Mouse (Mus musculus) liver, embryonic 14.5 days (tissue): ENCODE results near the gene Prcp. TPM values are rescaled to one million over a fixed set of nuclear protein-coding genes. Genes with fewer than 3 reads are reported as not detected.
"Not testable (repeated sequence)": the region's sequence is repeated elsewhere in the genome, so short reads cannot be mapped to it uniquely, and the experiment has no call there.

Experiments
- ATAC-seq: fragments of 200-750 bp; cut with Nextera tagmentation; 2 replicates; pipeline ENCODE4 v1.8.0; 2017; ENCODE audit warnings: moderate number of reproducible peaks, mild to moderate bottlenecking, moderate library complexity; ENCODE audit not compliant: insufficient read depth
- DNase-seq, 3 experiments: peaks; one replicate each; pipeline ENCODE4 v3.0.0-alpha.2; 2012 to 2013; ENCODE audit warnings: low read depth in 3 of 3, low spot score in 3 of 3
- H3K27ac ChIP-seq: fragments of 300-500 bp; sonication (generic); 2 replicates; pipeline ENCODE4 v1.5.1; 2014; ENCODE audit warnings: moderate library complexity, mild to moderate bottlenecking, control low read depth, inconsistent platforms
- H3K27me3 ChIP-seq: fragments of 300-500 bp; sonication (generic); 2 replicates; pipeline ENCODE4 v1.6.1; 2014; ENCODE audit warnings: mild to moderate bottlenecking, low read length, moderate library complexity; ENCODE audit not compliant: control insufficient read depth, insufficient read depth
- H3K36me3 ChIP-seq: fragments of 300-500 bp; sonication (generic); replicated peaks from 2 replicates; pipeline ENCODE4 v1.6.1; 2014; ENCODE audit warnings: low read depth; ENCODE audit not compliant: control insufficient read depth, insufficient read depth
- H3K4me1 ChIP-seq, 2 experiments: fragments of 200-500 bp in 1 of 2; fragments of 300-500 bp in 1 of 2; sonication (generic) in 1 of 2; replicated peaks; 2 replicates each; pipeline ENCODE4 v1.6.1; 2012 to 2014; ENCODE audit warnings: antibody characterized with exemption in 1 of 2, inconsistent platforms in 1 of 2, low read length in 1 of 2; ENCODE audit not compliant: control insufficient read depth in 2 of 2, insufficient read depth in 2 of 2
- H3K4me2 ChIP-seq: fragments of 300-500 bp; sonication (generic); 2 replicates; pipeline ENCODE4 v1.6.1; 2014; ENCODE audit warnings: low read depth, mild to moderate bottlenecking, control low read depth, moderate library complexity
- H3K4me3 ChIP-seq, 2 experiments: fragments of 200-500 bp in 1 of 2; fragments of 300-500 bp in 1 of 2; sonication (generic) in 1 of 2; 2 replicates each; pipeline ENCODE4 v1.5.1; 2012 to 2014; ENCODE audit warnings: low read depth in 2 of 2, low read length in 2 of 2, mild to moderate bottlenecking in 2 of 2, control low read depth in 1 of 2, inconsistent platforms in 1 of 2, moderate library complexity in 1 of 2; ENCODE audit not compliant: insufficient read depth in 1 of 2
- H3K9ac ChIP-seq: fragments of 300-500 bp; sonication (generic); replicated peaks from 2 replicates; pipeline ENCODE4 v1.6.1; 2014; ENCODE audit warnings: mild to moderate bottlenecking, control low read depth, moderate library complexity
- H3K9me3 ChIP-seq: fragments of 300-500 bp; sonication (generic); 2 replicates; pipeline ENCODE4 v1.6.1; 2016; ENCODE audit warnings: low read length, mixed read lengths; ENCODE audit not compliant: control insufficient read depth
- CTCF ChIP-seq: IDR thresholded peaks from 2 replicates; pipeline ENCODE4 v1.5.1; 2016; ENCODE audit warnings: antibody characterized with exemption, low read depth, control low read depth
- EP300 ChIP-seq: IDR thresholded peaks from 2 replicates; pipeline ENCODE4 v1.6.1; 2016; ENCODE audit warnings: antibody characterized with exemption, low read depth
- WGBS: fragments of 180-500 bp; shearing (Covaris S2); extraction: QIAGEN DNeasy Blood & Tissue Kit; methylation state at CpG from one replicate; pipeline ENCODE4 v1.1.7; 2014; ENCODE audit not compliant: insufficient replicate concordance; 5-methylcytosine and 5-hydroxymethylcytosine counted together
- polyA plus RNA-seq, 2 experiments: library from polyadenylated mRNA; depleted of rRNA in 1 of 2; stranded (reverse) in 1 of 2; unstranded in 1 of 2; fragments of >200 nt; fragmentation: Nextera tagmentation in 1 of 2; extraction: Ambion mirVana in 1 of 2; gene quantifications; 2 replicates each; pipeline versions ENCODE4 v1.2.1 to v1.2.3; 2012 to 2014

Gene Prcp
- polyA plus RNA-seq, 2 experiments: 13.1 to 18.0 TPM

DNA sequence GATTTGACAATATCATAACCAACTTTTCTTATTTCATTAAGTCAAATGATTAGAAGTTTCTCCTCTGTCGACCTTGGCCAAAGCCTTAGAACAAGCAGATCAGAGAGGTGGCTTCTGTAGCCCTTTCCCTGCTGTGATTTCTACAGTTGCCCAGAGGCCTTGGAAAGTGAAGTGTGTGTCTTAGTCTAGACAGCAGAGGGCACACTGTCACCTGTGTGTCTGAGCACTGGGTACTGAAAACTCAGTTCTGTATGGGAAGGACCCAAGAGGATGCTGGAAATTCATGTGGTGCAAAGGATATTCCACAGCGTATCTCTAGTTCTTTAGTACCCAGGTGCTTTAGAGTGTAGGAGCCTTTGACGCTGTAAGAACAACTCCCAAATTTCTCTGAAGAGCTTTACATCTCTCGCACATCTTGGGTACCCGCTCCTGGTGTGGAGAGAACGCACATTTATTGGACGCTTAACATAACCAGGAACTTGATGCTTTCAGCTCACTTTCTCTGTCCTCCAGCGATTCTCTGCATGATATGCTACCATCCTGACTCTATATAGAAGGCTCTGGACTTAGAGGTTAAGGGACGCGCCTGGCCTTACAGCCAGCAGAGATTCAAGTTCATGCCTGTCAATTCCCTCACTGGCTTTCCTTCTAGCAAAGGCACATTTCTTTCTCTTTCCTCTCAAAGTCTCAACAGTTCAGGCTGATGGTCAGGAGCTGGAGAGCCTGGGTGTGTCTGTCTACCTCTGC is 93.3 kb downstream of the Prcp start:
- TF ChIP-seq EP300 (no peak), CTCF (peak; percentile 48)
- no peaks in the 10 kb centered on the region for H3K36me3 ChIP-seq
- no peak overlapping the region for H3K4me2 ChIP-seq
- ATAC-seq (no peak), DNase-seq (no peak)
- no peaks in the 10 kb centered on the region for H3K9me3 ChIP-seq
- H3K27me3 ChIP-seq: no peaks in the 10 kb centered on the region
- H3K4me1 ChIP-seq: no peaks in the 10 kb centered on the region
- no peak overlapping the region for H3K27ac ChIP-seq
- whole genome bisulfite sequencing: 61% methylated on average over 10 of the region's 10 CpGs
- H3K9ac ChIP-seq: no peak overlapping the region
- H3K4me3 ChIP-seq: no peak overlapping the region

DNA sequence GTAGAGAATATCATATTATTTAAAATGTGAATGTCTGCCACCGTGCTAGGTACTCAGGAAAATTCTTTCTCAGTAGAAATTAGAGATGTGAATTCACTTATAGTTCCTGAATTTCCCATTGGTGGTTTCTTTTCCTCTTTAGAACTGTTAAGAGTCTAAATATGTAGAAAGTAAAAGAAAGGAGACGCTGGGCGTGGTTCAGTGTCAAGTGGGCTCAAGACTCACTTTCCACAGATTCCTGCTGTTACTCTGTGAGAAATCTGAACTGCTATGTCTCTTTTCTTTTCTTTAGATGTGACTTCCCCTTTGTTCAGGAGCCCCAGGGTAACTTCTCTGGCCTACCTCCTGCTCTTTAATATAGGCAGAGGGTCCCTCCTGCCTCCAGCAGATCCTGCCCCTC is 103.2 kb downstream of the Prcp start:
- DNase-seq (no peak), ATAC-seq (no peak)
- 63% methylated on average over 3 of the region's 3 CpGs for WGBS
- Histone ChIP-seq H3K9me3 (no peaks in the 10 kb centered on the region), H3K4me3 (no peak overlapping the region), H3K9ac (no peak overlapping the region), H3K4me1 (no peaks in the 10 kb centered on the region), H3K27me3 (no peaks in the 10 kb centered on the region), H3K27ac (no peak overlapping the region), H3K36me3 (no peaks in the 10 kb centered on the region), H3K4me2 (no peak overlapping the region)
- no peak for TF ChIP-seq CTCF
- no peak for TF ChIP-seq EP300

DNA sequence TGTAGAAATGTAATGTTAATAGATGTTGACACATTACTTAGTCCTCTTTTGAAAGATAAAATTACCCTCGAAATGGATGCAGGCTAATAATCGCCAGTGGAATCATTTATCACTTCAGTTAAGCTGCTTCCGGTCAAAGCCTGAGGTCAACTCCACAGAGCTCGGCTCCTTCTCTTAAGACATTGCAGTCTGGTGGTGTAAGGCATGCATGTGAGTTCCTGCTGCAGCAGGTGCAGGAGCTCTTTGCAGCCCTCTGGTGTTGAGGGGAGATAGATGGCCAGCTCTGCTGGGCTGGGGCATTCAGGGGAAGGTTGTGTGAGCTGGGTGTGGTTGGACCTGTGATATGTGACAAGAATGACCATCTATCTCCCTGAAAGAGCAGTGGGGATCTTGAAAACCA is 104.0 kb downstream of the Prcp start:
- no peak for ATAC-seq
- no peaks in the 10 kb centered on the region for H3K27me3 ChIP-seq
- H3K4me2 ChIP-seq: no peak overlapping the region
- H3K9me3 ChIP-seq: no peaks in the 10 kb centered on the region
- no peak for DNase-seq
- no peaks in the 10 kb centered on the region for H3K4me1 ChIP-seq
- no peaks in the 10 kb centered on the region for H3K36me3 ChIP-seq
- H3K4me3 ChIP-seq: no peak overlapping the region
- 32% methylated on average over 4 of the region's 4 CpGs for WGBS
- no peak overlapping the region for H3K27ac ChIP-seq
- no peak overlapping the region for H3K9ac ChIP-seq
- no peak for TF ChIP-seq EP300
- peak; percentile 19; the same call in 1 of the 2 replicates for TF ChIP-seq CTCF

DNA sequence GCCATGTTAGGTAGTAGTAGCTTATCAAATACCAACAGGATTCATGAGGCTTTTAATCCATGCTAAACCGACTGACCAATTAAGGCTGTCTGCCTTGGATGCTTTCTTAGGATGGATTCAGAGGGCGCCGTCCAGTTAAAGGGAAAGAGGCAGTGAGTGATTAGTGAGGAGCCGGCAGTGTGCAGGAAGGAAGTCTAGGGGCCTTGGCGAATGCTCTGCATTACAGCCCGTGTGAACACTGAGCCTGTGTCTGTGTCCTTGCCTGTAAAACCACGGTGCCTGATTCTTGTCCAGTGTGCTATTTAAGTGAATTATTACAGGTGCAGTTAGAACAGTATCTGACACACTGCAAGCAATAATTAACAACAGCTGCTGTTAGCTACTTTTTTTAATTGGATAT is 104.5 kb downstream of the Prcp start:
- H3K27me3 ChIP-seq, H3K27ac ChIP-seq, H3K36me3 ChIP-seq, ATAC-seq, DNase-seq, H3K9ac ChIP-seq, H3K9me3 ChIP-seq, H3K4me2 ChIP-seq, H3K4me3 ChIP-seq, H3K4me1 ChIP-seq: not testable (repeated sequence)
- whole genome bisulfite sequencing: 6% methylated on average over 7 of the region's 7 CpGs

DNA sequence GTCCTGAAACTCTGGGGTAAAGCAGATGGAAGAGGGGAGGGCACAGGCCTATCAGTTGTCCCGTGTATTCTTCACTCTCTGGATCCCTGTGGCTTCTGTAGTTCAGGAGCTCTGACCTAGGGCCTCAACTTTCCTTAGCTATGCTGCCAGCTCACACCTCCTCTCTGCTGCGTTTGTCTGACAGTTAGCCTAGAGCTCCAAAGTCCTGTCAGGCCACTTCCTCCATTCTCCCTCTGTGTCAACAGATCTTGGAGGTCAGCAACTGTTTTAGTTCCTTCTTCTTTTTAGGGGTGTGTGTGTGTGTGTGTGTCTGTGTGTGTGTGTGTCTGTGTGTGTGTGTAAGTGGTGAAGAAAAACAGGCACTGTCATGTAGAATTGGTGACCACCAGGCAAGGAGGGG is 106.5 kb downstream of the Prcp start:
- no peaks in the 10 kb centered on the region for H3K27me3 ChIP-seq
- H3K9me3 ChIP-seq: no peaks in the 10 kb centered on the region
- H3K4me1 ChIP-seq: no peaks in the 10 kb centered on the region
- no peak overlapping the region for H3K9ac ChIP-seq
- no peak for DNase-seq
- no peak overlapping the region for H3K4me3 ChIP-seq
- no peak overlapping the region for H3K27ac ChIP-seq
- no peak for TF ChIP-seq EP300
- TF ChIP-seq CTCF: no peak
- ATAC-seq: 0 out of 2 replicates have a peak, but pooled peaks have one; percentile 11
- 2% methylated on average over 2 of the region's 2 CpGs for WGBS
- H3K4me2 ChIP-seq: no peak overlapping the region
- H3K36me3 ChIP-seq: no peaks in the 10 kb centered on the region
